Mouse (Mus musculus): ENCODE results near the gene Hoxa10. TPM values are rescaled to one million over a fixed set of nuclear protein-coding genes. Genes with fewer than 3 reads are reported as not detected.
A peak's percentile ranks its signal among the peaks of the same experiment; 100 is the strongest.

Hoxa10 gene
- polyA plus RNA-seq, 1 experiment from 2014 or later: not detected

- H3K9ac ChIP-seq (ENCODE audit: low read length): no peak overlapping the region
- no peak overlapping the region for H3K27ac ChIP-seq (ENCODE audit: low read length)
- H3K4me2 ChIP-seq (ENCODE audit: low read depth, low read length): no peak overlapping the region
- 2% methylated on average over 23 of the region's 23 CpGs for WGBS
- ATAC-seq (replicated peaks; ENCODE audit: extremely low read depth, insufficient read depth, low FRiP score): no peak
- 0 out of 2 replicates have a peak, but pooled peaks cover 3% of the 10 kb centered on the region for H3K4me1 ChIP-seq (ENCODE audit: control insufficient read depth, insufficient read depth, low read length)
- no peak overlapping the region for H3K4me3 ChIP-seq (ENCODE audit: low read length)
- H3K9me3 ChIP-seq (replicated peaks; ENCODE audit: control insufficient read depth, low read length): no peaks in the 10 kb centered on the region
- H3K36me3 ChIP-seq (ENCODE audit: control insufficient read depth, insufficient read depth): no peaks in the 10 kb centered on the region
- H3K27me3 ChIP-seq (ENCODE audit: control insufficient read depth, insufficient read depth, low read length): peaks cover 96% of the 10 kb centered on the region
Measured at GRCm38 (mm10) chr6:52247766-52248637, 7.3 kb upstream of the Hoxa10 start.

- H3K4me3 ChIP-seq (ENCODE audit: low read length): no peak overlapping the region
- no peak overlapping the region for H3K27ac ChIP-seq (ENCODE audit: low read length)
- H3K9ac ChIP-seq (ENCODE audit: low read length): no peak overlapping the region
- H3K9me3 ChIP-seq (replicated peaks; ENCODE audit: control insufficient read depth, low read length): no peaks in the 10 kb centered on the region
- no peaks in the 10 kb centered on the region for H3K36me3 ChIP-seq (ENCODE audit: control insufficient read depth, insufficient read depth)
- peaks cover 97% of the 10 kb centered on the region for H3K27me3 ChIP-seq (ENCODE audit: control insufficient read depth, insufficient read depth, low read length)
- WGBS: 4% methylated on average over 3 of the region's 3 CpGs
- no peak overlapping the region for H3K4me2 ChIP-seq (ENCODE audit: low read depth, low read length)
- 0 out of 2 replicates have a peak, but pooled peaks cover 3% of the 10 kb centered on the region for H3K4me1 ChIP-seq (ENCODE audit: control insufficient read depth, insufficient read depth, low read length)
- no peak for ATAC-seq (replicated peaks; ENCODE audit: extremely low read depth, insufficient read depth, low FRiP score)
Measured at GRCm38 (mm10) chr6:52246916-52247315, 6.3 kb upstream of the Hoxa10 start.

DNA sequence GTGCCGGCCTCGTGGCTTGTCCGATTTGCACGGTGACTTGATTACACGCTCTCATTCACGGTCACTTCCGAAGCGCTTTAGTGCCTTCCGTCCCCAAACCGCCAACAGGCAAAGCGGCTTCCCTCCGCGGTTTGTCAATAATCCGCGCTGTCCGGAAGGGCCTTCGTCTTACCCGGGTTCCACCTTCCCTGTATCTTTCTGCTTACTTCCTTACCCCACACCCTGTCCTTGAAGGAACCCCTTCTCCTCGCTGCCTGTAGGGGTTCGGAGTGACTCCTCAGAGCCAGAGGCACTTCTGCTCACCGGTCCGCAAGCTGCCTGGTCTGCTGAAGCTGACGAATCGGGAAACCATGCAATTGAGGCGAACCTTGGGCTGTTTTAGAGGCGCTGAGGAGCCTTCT, 5.7 kb upstream of the Hoxa10 start:
- Histone ChIP-seq H3K27ac (ENCODE audit: low read length) (no peak overlapping the region), H3K9me3 (replicated peaks; ENCODE audit: control insufficient read depth, low read length) (no peaks in the 10 kb centered on the region), H3K9ac (ENCODE audit: low read length) (no peak overlapping the region), H3K4me2 (ENCODE audit: low read depth, low read length) (no peak overlapping the region), H3K4me3 (ENCODE audit: low read length) (no peak overlapping the region), H3K4me1 (ENCODE audit: control insufficient read depth, insufficient read depth, low read length) (0 out of 2 replicates have a peak, but pooled peaks cover 3% of the 10 kb centered on the region), H3K36me3 (ENCODE audit: control insufficient read depth, insufficient read depth) (no peaks in the 10 kb centered on the region), H3K27me3 (ENCODE audit: control insufficient read depth, insufficient read depth, low read length) (peaks cover 97% of the 10 kb centered on the region)
- under 1% methylated on average over 26 of the region's 26 CpGs for WGBS
- ATAC-seq (replicated peaks; ENCODE audit: extremely low read depth, insufficient read depth, low FRiP score): no peak

- Histone ChIP-seq H3K27ac (ENCODE audit: low read length) (no peak within 1 kb of the TSS), H3K27me3 (ENCODE audit: control insufficient read depth, insufficient read depth, low read length) (peaks cover 97% of the 10 kb centered on the region), H3K9ac (ENCODE audit: low read length) (no peak within 1 kb of the TSS), H3K36me3 (ENCODE audit: control insufficient read depth, insufficient read depth) (no peaks in the 10 kb centered on the region), H3K4me3 (ENCODE audit: low read length) (no peak within 1 kb of the TSS), H3K4me2 (ENCODE audit: low read depth, low read length) (peak within 1 kb of the TSS; percentile 30; the same call in 1 of the 2 replicates), H3K9me3 (replicated peaks; ENCODE audit: control insufficient read depth, low read length) (no peaks in the 10 kb centered on the region), H3K4me1 (ENCODE audit: control insufficient read depth, insufficient read depth, low read length) (0 out of 2 replicates have a peak, but pooled peaks cover 3% of the 10 kb centered on the region)
- ATAC-seq (replicated peaks; ENCODE audit: extremely low read depth, insufficient read depth, low FRiP score): no peak
- 2% methylated on average over 20 of the region's 20 CpGs for WGBS
Measured at GRCm38 (mm10) chr6:52245757-52246142, 5.1 kb upstream of the Hoxa10 start, which contains the start of gene Hoxa11. Gene Hoxa11, minus strand, starts transcription at chr6:52245810.

DNA sequence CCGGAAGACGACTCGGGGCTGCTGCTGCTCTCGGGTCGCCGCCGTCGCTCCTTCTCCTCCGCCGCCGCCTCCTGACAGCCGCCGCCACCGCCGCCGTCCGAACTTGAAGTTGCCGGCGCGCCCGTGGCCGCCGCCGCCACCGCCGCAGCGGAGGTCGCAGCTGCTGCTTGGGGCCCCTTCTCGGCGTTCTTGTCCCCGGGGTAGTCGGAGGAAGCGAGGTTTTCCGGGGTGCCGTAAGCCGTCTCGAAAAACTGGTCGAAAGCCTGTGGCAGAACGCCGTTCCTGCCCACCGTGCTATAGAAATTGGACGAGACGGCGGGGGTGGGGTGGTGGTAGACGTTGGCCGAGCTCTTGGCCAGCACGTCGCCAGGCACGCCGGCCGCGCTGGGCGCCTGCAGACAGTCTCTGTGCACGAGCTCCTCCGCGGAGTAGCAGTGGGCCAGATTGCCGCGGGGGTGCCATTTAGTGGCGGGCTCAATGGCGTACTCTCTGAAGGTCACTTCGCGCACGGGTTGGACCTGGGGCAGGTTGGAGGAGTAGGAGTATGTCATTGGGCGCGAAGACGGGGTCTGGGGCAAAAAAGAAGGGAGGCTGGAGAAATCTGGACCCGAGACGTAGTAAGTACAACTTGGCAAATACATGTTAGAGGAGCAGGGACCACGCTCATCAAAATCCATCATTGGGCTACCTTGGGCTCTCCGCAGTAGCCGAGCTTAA, 4.5 kb upstream of the Hoxa10 start:
- Histone ChIP-seq H3K9ac (ENCODE audit: low read length) (no peak overlapping the region), H3K9me3 (replicated peaks; ENCODE audit: control insufficient read depth, low read length) (no peaks in the 10 kb centered on the region), H3K4me2 (ENCODE audit: low read depth, low read length) (peak overlapping the region; percentile 30; the same call in 1 of the 2 replicates), H3K27ac (ENCODE audit: low read length) (no peak overlapping the region), H3K36me3 (ENCODE audit: control insufficient read depth, insufficient read depth) (no peaks in the 10 kb centered on the region), H3K27me3 (ENCODE audit: control insufficient read depth, insufficient read depth, low read length) (peaks cover 98% of the 10 kb centered on the region), H3K4me3 (ENCODE audit: low read length) (no peak overlapping the region), H3K4me1 (ENCODE audit: control insufficient read depth, insufficient read depth, low read length) (0 out of 2 replicates have a peak, but pooled peaks cover 3% of the 10 kb centered on the region)
- no peak for ATAC-seq (replicated peaks; ENCODE audit: extremely low read depth, insufficient read depth, low FRiP score)
- WGBS: under 1% methylated on average over 67 of the region's 71 CpGs

GRCm38 (mm10) chr6:52244471-52245039, 3.9 kb upstream of the Hoxa10 start:
- Histone ChIP-seq H3K27ac (ENCODE audit: low read length) (no peak overlapping the region), H3K4me2 (ENCODE audit: low read depth, low read length) (peak overlapping the region; percentile 30; the same call in 1 of the 2 replicates), H3K36me3 (ENCODE audit: control insufficient read depth, insufficient read depth) (no peaks in the 10 kb centered on the region), H3K4me1 (ENCODE audit: control insufficient read depth, insufficient read depth, low read length) (0 out of 2 replicates have a peak, but pooled peaks cover 3% of the 10 kb centered on the region), H3K4me3 (ENCODE audit: low read length) (no peak overlapping the region), H3K9me3 (replicated peaks; ENCODE audit: control insufficient read depth, low read length) (no peaks in the 10 kb centered on the region), H3K9ac (ENCODE audit: low read length) (no peak overlapping the region), H3K27me3 (ENCODE audit: control insufficient read depth, insufficient read depth, low read length) (peaks cover 98% of the 10 kb centered on the region)
- no peak for ATAC-seq (replicated peaks; ENCODE audit: extremely low read depth, insufficient read depth, low FRiP score)
- 2% methylated on average over 23 of the region's 23 CpGs for WGBS

- Histone ChIP-seq H3K27me3 (ENCODE audit: control insufficient read depth, insufficient read depth, low read length) (peaks cover 95% of the 10 kb centered on the region), H3K36me3 (ENCODE audit: control insufficient read depth, insufficient read depth) (no peaks in the 10 kb centered on the region), H3K4me2 (ENCODE audit: low read depth, low read length) (no peak overlapping the region), H3K4me3 (ENCODE audit: low read length) (no peak overlapping the region), H3K4me1 (ENCODE audit: control insufficient read depth, insufficient read depth, low read length) (0 out of 2 replicates have a peak, but pooled peaks cover 3% of the 10 kb centered on the region), H3K9ac (ENCODE audit: low read length) (no peak overlapping the region), H3K27ac (ENCODE audit: low read length) (no peak overlapping the region), H3K9me3 (replicated peaks; ENCODE audit: control insufficient read depth, low read length) (no peaks in the 10 kb centered on the region)
- 2% methylated on average over 12 of the region's 12 CpGs for WGBS
- no peak for ATAC-seq (replicated peaks; ENCODE audit: extremely low read depth, insufficient read depth, low FRiP score)
Measured at GRCm38 (mm10) chr6:52243681-52244121, 3.0 kb upstream of the Hoxa10 start.

DNA sequence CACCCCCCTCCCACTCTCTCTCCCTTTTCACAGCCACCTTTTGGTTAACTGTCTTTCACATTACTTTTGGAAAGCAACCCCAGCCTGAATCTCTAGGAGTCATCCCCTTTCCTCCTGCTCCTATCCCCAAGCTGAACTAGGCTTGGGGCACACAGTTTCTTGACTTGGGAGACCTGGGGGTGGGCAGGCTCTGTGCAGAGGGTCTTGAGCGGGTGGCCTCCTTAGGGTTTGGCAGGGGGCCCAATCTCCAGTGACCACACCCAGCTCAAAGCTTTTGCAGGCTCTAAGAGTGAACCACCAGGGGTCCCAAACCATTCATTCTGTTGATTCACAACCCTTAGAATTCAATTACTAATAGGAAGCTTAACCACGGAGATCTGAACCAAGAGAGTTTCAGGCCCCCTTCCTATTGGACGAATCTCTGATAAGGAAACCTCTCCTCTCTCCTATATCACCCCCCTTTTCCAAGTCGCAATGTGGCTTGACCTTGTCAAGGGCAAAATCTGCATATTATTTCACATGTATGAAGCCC, 2.2 kb upstream of the Hoxa10 start:
- no peak overlapping the region for H3K27ac ChIP-seq (ENCODE audit: low read length)
- no peak overlapping the region for H3K4me3 ChIP-seq (ENCODE audit: low read length)
- no peaks in the 10 kb centered on the region for H3K9me3 ChIP-seq (replicated peaks; ENCODE audit: control insufficient read depth, low read length)
- no peaks in the 10 kb centered on the region for H3K36me3 ChIP-seq (ENCODE audit: control insufficient read depth, insufficient read depth)
- no peak overlapping the region for H3K9ac ChIP-seq (ENCODE audit: low read length)
- WGBS: 4% methylated on average over 4 of the region's 4 CpGs
- H3K4me2 ChIP-seq (ENCODE audit: low read depth, low read length): no peak overlapping the region
- ATAC-seq (replicated peaks; ENCODE audit: extremely low read depth, insufficient read depth, low FRiP score): no peak
- H3K27me3 ChIP-seq (ENCODE audit: control insufficient read depth, insufficient read depth, low read length): peaks cover 94% of the 10 kb centered on the region
- 0 out of 2 replicates have a peak, but pooled peaks cover 3% of the 10 kb centered on the region for H3K4me1 ChIP-seq (ENCODE audit: control insufficient read depth, insufficient read depth, low read length)

Data from heart, embryonic 16.5 days (tissue).